Mouse (Mus musculus): Measurements from ENCODE around the gene Enox1. TPM values are rescaled to one million over a fixed set of nuclear protein-coding genes. Genes with fewer than 3 reads are reported as not detected.

Gene Enox1
- polyA plus RNA-seq, 1 experiment from 2014 or later, result 2.5 TPM

DNA sequence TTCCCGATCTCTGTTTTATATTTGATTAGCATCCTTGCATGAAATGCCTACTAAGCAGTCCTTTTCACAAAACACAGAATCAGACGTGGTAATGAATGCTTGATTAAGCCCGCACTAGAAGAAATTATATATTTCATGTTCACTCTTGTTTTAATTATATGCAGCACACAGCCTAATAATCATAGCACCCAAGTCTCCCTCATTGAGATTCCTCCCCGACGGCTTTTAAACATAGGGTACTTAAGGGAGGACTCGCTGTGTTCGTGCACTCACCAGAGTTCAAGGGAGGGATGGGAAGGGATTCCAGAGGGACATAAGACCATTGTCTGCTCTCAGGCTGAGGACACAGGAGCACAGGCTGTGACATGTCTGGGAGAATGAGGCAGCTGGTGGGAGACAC is 512.9 kb downstream of the Enox1 start:
- peaks cover 40% of the 10 kb centered on the region for H3K4me1 ChIP-seq
- ATAC-seq (ENCODE audit: extremely low read depth, insufficient number of reproducible peaks, low FRiP score, low TSS enrichment), result no peak
- no peaks in the 10 kb centered on the region for H3K36me3 ChIP-seq
- H3K9me3 ChIP-seq, result no peaks in the 10 kb centered on the region
- no peak overlapping the region for H3K27ac ChIP-seq (replicated peaks)
- H3K9ac ChIP-seq, result no peak overlapping the region
- H3K27me3 ChIP-seq (replicated peaks), result no peaks in the 10 kb centered on the region
- 84% methylated on average over 7 of the region's 7 CpGs for WGBS
- H3K4me3 ChIP-seq, result no peak overlapping the region
- no peak overlapping the region for H3K4me2 ChIP-seq

DNA sequence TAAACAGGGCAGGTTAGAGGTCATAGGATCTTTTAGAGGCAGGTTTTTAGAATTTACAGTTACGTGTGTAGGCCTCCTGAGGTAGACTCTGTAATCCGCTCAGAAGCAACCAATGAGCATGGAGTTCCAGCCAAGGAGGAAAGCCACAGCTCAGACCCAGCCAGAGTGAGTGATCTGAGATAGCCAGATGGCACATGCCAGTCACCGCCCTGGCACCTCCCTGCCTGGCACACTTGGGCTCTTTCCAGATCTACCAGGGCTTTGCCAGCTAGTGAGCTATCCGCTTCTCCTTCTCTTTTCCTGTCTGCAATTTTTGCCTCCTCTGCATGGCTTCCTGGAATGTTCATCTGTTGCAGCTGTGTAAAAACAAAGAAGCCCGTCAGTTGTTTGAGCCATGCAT is 514.4 kb downstream of the Enox1 start:
- Histone ChIP-seq H3K4me2 (no peak overlapping the region), H3K4me1 (peaks cover 46% of the 10 kb centered on the region), H3K27ac (replicated peaks) (no peak overlapping the region), H3K9ac (no peak overlapping the region), H3K9me3 (no peaks in the 10 kb centered on the region), H3K27me3 (replicated peaks) (no peaks in the 10 kb centered on the region), H3K4me3 (no peak overlapping the region), H3K36me3 (no peaks in the 10 kb centered on the region)
- ATAC-seq (ENCODE audit: extremely low read depth, insufficient number of reproducible peaks, low FRiP score, low TSS enrichment), result no peak
- 80% methylated on average over 5 of the region's 5 CpGs for WGBS

DNA sequence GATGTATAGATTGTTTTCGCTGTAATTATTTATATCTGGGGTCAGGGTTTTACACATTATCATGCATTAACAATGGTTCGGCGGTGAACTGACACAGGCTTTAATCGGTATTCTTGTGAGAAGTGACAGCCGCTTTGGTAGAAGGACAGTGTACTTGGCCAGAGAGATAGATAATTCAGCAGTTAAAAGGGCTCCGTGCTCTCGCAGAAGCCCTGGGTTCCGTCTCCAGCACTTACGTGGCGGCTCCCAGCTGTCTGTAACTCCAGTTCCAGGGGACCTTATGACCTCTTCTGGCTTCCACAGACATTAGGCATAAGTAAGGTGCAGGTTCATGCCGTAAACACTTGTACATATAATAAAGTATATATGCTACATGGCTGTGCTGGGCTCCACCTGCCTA is 515.4 kb downstream of the Enox1 start:
- H3K9me3 ChIP-seq, result no peaks in the 10 kb centered on the region
- H3K36me3 ChIP-seq, result no peaks in the 10 kb centered on the region
- peak overlapping the region; percentile 63 for H3K27ac ChIP-seq (replicated peaks)
- peaks cover 46% of the 10 kb centered on the region for H3K4me1 ChIP-seq
- no peaks in the 10 kb centered on the region for H3K27me3 ChIP-seq (replicated peaks)
- no peak for ATAC-seq (ENCODE audit: extremely low read depth, insufficient number of reproducible peaks, low FRiP score, low TSS enrichment)
- no peak overlapping the region for H3K4me3 ChIP-seq
- no peak overlapping the region for H3K4me2 ChIP-seq
- 25% methylated on average over 11 of the region's 11 CpGs for WGBS
- H3K9ac ChIP-seq, result no peak overlapping the region

DNA sequence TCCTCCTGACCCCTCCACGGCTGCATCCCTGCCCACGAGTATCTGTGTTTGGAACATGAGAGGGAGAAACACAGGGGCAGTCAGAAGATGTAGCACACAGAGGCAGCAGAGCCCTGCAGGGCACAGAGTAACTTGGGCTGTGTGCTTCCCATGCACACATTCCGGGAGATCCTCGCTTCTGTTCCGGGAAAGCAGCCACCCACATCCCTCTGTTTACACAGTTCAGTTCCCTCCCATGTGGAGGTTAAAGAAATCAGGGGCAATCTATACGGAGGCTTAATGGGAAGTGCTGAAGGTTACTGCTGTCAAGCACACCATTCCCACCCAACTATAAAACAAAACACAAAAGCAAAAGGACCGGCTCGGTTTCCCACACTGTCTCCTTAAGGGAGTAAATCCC is 516.6 kb downstream of the Enox1 start:
- Histone ChIP-seq H3K9me3 (no peaks in the 10 kb centered on the region), H3K27ac (replicated peaks) (peak overlapping the region; percentile 63), H3K9ac (peak overlapping the region; percentile 20; the same call in 1 of the 2 replicates), H3K4me1 (peaks cover 49% of the 10 kb centered on the region), H3K36me3 (no peaks in the 10 kb centered on the region), H3K4me3 (no peak overlapping the region), H3K4me2 (no peak overlapping the region), H3K27me3 (replicated peaks) (no peaks in the 10 kb centered on the region)
- WGBS, result 21% methylated on average over 8 of the region's 8 CpGs
- no peak for ATAC-seq (ENCODE audit: extremely low read depth, insufficient number of reproducible peaks, low FRiP score, low TSS enrichment)

DNA sequence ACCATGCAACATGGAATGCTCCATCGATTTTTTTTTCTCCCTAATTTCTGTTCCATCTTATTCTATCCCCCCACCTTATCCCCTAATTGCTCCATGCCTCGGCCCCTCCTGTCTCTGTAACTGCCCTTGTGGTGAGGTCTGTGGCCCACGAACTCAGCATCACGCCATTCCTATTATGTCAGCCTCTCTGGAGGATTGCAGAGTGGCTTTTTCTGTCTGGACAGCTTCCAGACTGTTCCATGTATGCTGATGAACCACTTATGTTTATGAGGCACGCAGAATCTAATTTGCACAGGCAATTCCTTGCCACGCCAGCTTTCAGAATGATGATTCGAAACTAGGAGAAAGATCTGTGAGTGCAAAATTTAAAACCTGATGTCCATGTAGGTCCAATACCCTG is 521.4 kb downstream of the Enox1 start:
- H3K9ac ChIP-seq, result no peak overlapping the region
- no peak for ATAC-seq (ENCODE audit: extremely low read depth, insufficient number of reproducible peaks, low FRiP score, low TSS enrichment)
- no peak overlapping the region for H3K4me3 ChIP-seq
- H3K4me1 ChIP-seq, result peaks cover 55% of the 10 kb centered on the region
- no peaks in the 10 kb centered on the region for H3K36me3 ChIP-seq
- H3K4me2 ChIP-seq, result no peak overlapping the region
- H3K9me3 ChIP-seq, result no peaks in the 10 kb centered on the region
- WGBS, result 50% methylated on average over 7 of the region's 7 CpGs
- no peak overlapping the region for H3K27ac ChIP-seq (replicated peaks)
- H3K27me3 ChIP-seq (replicated peaks), result no peaks in the 10 kb centered on the region

DNA sequence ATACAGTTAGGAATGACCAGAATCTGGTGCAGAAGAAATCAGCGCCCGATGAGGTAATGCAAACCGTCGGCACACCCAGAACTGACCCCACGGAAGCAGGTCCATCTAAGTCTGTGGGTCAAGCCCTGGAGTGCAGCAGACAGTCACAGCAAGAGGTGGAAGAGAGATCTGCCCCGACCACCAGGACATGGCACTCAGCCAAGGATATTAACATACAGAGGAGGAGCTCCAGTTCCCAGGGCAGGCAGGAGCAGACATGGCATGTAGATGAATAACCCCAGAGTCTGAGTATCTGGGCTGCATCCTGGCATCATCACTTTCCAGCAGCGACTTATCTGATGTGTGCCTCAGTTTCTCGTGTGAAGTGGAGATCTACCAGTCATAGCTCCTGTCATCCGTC is 523.3 kb downstream of the Enox1 start:
- no peak for ATAC-seq (ENCODE audit: extremely low read depth, insufficient number of reproducible peaks, low FRiP score, low TSS enrichment)
- 39% methylated on average over 9 of the region's 9 CpGs for WGBS
- Histone ChIP-seq H3K27me3 (replicated peaks) (no peaks in the 10 kb centered on the region), H3K4me3 (no peak overlapping the region), H3K4me1 (peaks cover 44% of the 10 kb centered on the region), H3K9ac (no peak overlapping the region), H3K9me3 (no peaks in the 10 kb centered on the region), H3K36me3 (no peaks in the 10 kb centered on the region), H3K27ac (replicated peaks) (peak overlapping the region; percentile 61), H3K4me2 (peak overlapping the region; percentile 16)

DNA sequence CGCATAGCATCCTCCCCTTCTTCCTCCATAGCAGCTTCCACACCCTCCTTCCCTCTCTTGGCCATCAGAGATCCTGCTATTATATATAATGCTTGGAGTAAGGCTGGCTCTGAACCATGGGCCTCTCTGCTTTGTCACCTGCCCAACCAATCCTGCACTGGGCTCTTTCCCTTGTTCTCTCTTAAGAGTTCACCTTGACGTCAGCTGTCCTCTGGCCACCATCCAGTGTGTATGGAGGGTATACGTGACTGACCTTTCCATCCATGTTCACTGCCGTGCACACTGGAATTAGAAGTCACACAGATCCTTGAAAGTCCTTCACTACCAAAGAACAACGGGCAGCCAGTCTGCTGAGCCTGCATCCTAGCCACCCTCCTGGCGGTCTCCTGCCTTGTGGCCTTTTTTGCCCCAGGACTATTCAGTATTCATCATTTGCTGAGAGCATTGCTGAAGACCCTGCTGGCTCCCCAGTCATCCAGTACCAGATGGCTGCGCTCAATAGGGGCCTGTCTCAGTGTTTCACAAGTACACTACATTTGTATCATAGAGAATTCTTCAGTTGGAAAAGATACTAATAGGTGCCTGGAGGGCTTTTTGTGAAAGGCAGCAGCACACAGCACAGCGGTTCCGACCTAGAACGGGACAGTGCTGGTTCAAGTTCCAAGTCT is 526.5 kb downstream of the Enox1 start:
- no peak overlapping the region for H3K27ac ChIP-seq (replicated peaks)
- 70% methylated on average over 10 of the region's 10 CpGs for WGBS
- ATAC-seq (ENCODE audit: extremely low read depth, insufficient number of reproducible peaks, low FRiP score, low TSS enrichment), result no peak

DNA sequence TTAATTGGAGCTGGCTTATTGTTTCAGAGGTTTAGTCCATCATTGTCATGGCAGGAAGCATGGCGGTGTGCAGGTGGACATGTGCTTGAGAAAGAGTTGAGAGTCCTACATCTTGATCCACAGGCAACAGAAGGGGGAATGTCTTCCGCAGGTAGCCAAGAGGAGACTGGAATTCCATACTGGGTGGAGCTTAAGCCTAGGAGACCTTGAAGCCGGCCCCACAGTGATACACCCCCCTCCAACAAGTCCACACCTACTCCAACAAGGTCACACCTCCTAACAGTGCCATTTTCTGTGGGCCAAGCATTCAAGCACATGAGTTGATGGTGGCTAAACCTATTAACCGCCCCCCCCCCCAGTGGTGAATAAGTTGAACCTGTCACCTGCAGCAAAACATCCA is 533.3 kb downstream of the Enox1 start:
- Histone ChIP-seq H3K9me3 (peaks cover 8% of the 10 kb centered on the region; the same call in 1 of the 2 replicates), H3K36me3 (no peaks in the 10 kb centered on the region), H3K4me1 (no peaks in the 10 kb centered on the region), H3K9ac (no peak overlapping the region), H3K4me2 (no peak overlapping the region), H3K4me3 (no peak overlapping the region), H3K27ac (replicated peaks) (no peak overlapping the region), H3K27me3 (replicated peaks) (no peaks in the 10 kb centered on the region)
- WGBS, result 81% methylated on average over 4 of the region's 4 CpGs
- ATAC-seq (ENCODE audit: extremely low read depth, insufficient number of reproducible peaks, low FRiP score, low TSS enrichment), result no peak

More for the DNA sequence above, 526.5 kb downstream of the Enox1 start:
- Histone ChIP-seq H3K36me3 (no peaks in the 10 kb centered on the region), H3K4me2 (no peak overlapping the region), H3K27me3 (replicated peaks) (no peaks in the 10 kb centered on the region), H3K4me1 (peaks cover 35% of the 10 kb centered on the region), H3K4me3 (no peak overlapping the region), H3K9ac (no peak overlapping the region), H3K9me3 (no peaks in the 10 kb centered on the region)

DNA sequence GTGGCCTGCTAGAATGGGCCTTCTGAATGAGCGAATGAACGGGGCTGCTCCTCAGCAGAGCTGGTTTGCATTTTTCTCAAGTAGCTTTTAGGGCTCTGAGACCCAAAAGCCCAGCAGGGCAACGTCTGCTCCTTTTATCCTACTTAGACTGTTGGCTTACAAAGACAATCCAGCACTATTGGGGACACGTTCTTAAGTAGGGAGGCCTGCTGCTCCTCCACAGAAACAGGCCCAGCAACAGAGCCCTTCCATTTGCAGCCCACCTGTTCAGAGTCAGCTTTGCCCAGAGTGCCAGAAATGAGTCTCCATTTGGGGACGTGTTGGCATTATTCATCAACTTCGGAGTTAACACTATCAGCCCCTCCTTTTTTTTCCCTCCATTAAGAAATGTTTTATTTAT is 548.4 kb downstream of the Enox1 start:
- H3K27ac ChIP-seq (replicated peaks), result no peak overlapping the region
- ATAC-seq (ENCODE audit: extremely low read depth, insufficient number of reproducible peaks, low FRiP score, low TSS enrichment), result no peak
- peaks cover 5% of the 10 kb centered on the region for H3K4me1 ChIP-seq
- no peak overlapping the region for H3K4me3 ChIP-seq
- H3K4me2 ChIP-seq, result no peak overlapping the region
- WGBS, result 74% methylated on average over 6 of the region's 6 CpGs
- no peaks in the 10 kb centered on the region for H3K27me3 ChIP-seq (replicated peaks)
- H3K36me3 ChIP-seq, result no peaks in the 10 kb centered on the region
- no peaks in the 10 kb centered on the region for H3K9me3 ChIP-seq
- H3K9ac ChIP-seq, result no peak overlapping the region

DNA sequence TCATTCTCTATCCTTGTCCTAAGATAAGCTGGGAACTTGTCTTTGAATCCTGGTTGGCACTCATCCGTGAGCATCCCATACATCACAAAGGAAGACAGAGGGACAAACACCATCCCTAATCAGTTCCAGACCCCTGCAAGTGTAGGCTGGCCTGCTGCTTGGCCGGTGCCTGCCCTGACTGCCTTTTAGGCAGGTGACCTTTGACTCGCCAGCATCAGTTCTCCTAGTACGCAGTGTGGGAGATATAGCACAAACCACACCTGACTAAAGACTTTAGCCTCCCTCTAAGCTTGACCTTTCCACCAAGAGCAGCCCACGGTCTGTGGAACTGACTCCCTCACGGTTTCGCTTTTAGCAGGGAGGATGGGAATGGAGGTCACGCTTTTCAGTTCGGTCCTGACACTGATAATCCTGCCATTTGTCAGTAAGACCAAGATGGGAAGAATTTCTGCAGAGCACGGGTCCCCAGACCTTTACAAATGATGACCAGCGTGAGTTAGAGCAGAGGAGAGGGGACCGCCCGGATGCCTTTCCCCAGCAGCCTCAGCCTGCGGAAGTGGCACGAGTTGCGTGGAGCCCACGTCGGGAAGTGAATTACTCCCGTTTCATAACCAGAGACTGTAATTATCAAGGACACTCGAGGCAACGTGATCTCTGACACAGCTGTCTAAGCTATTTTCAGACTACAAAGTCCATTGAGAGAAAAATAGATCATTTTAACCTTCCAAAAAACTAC is 550.1 kb downstream of the Enox1 start:
- WGBS, result 51% methylated on average over 21 of the region's 21 CpGs
- Histone ChIP-seq H3K36me3 (no peaks in the 10 kb centered on the region), H3K27ac (replicated peaks) (no peak overlapping the region), H3K9me3 (peaks cover 3% of the 10 kb centered on the region; the same call in 1 of the 2 replicates), H3K4me1 (peaks cover 5% of the 10 kb centered on the region), H3K9ac (no peak overlapping the region), H3K27me3 (replicated peaks) (no peaks in the 10 kb centered on the region), H3K4me2 (peak overlapping the region; percentile 39), H3K4me3 (no peak overlapping the region; the same call in 1 of the 2 replicates)
- no peak for ATAC-seq (ENCODE audit: extremely low read depth, insufficient number of reproducible peaks, low FRiP score, low TSS enrichment)

DNA sequence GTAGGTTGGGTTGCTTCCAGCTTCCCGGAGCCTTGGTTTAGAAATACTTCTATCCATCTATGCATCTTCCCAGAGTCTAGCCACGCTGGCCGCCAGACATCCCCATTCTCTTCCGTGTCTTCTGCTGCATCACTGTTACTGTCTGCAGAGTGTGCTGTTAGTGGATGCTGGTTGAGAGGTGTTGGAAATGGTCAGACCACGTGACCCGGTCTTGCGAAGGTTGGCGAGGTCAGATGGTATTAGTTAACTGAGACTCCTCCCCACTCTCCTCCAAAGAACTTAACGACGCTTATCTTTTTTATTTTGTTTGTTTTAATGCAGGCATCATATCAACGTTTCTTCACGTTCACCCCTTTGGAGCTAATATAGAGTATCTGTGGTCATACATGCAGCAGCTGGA is 550.7 kb downstream of the Enox1 start:
- Histone ChIP-seq H3K4me3 (no peak overlapping the region), H3K36me3 (no peaks in the 10 kb centered on the region), H3K9me3 (peaks cover 3% of the 10 kb centered on the region; the same call in 1 of the 2 replicates), H3K27me3 (replicated peaks) (no peaks in the 10 kb centered on the region), H3K27ac (replicated peaks) (no peak overlapping the region), H3K4me2 (peak overlapping the region; percentile 39; the same call in 1 of the 2 replicates), H3K9ac (no peak overlapping the region), H3K4me1 (peaks cover 5% of the 10 kb centered on the region)
- 72% methylated on average over 12 of the region's 12 CpGs for WGBS
- ATAC-seq (ENCODE audit: extremely low read depth, insufficient number of reproducible peaks, low FRiP score, low TSS enrichment), result no peak
